Mouse (Mus musculus) kidney, adult 2 months (tissue): ENCODE results near the gene Gm5725. TPM values are rescaled to one million over a fixed set of nuclear protein-coding genes. Genes with fewer than 3 reads are reported as not detected.
"Not testable (repeated sequence)": the region's sequence is repeated elsewhere in the genome, so short reads cannot be mapped to it uniquely, and the experiment has no call there.

Source experiments
- DNase-seq: peaks from one replicate; pipeline ENCODE4 v3.0.0; 2021
- H3K27ac ChIP-seq: fragments of 200-500 bp; 2 replicates; pipeline ENCODE4 v1.5.1; 2012; ENCODE audit warnings: low read depth, low read length, control low read depth, inconsistent platforms; ENCODE audit not compliant: insufficient read depth
- H3K27me3 ChIP-seq: fragments of 200-500 bp; replicated peaks from 2 replicates; pipeline ENCODE4 v1.6.1; 2012; ENCODE audit warnings: mild to moderate bottlenecking, moderate library complexity, low read length, inconsistent platforms; ENCODE audit not compliant: control insufficient read depth, insufficient read depth
- H3K36me3 ChIP-seq: fragments of 200-500 bp; 2 replicates; pipeline ENCODE4 v1.6.1; 2012; ENCODE audit warnings: mild to moderate bottlenecking, moderate library complexity, low read length, inconsistent platforms; ENCODE audit not compliant: control insufficient read depth, insufficient read depth
- H3K4me1 ChIP-seq: fragments of 200-500 bp; 2 replicates; pipeline ENCODE4 v1.6.1; 2011; ENCODE audit warnings: low read length; ENCODE audit not compliant: control insufficient read depth, insufficient read depth
- H3K4me3 ChIP-seq: fragments of 200-500 bp; 2 replicates; pipeline ENCODE4 v1.5.1; 2011; ENCODE audit warnings: mild to moderate bottlenecking, low read depth, low read length, control low read depth; ENCODE audit not compliant: insufficient read depth
- WGBS: fragments of 180-500 bp; shearing (Covaris S2); methylation state at CpG from one replicate; pipeline ENCODE4 v1.1.7; 2018; 5-methylcytosine and 5-hydroxymethylcytosine counted together
- polyA plus RNA-seq: library from polyadenylated mRNA; depleted of rRNA; stranded (reverse); fragments of >200 nt; gene quantifications from 2 replicates; pipeline ENCODE4 v1.2.3, GENCODE M21; 2012; rRNA removed

The Gm5725 gene
- polyA plus RNA-seq, result not detected in 2 replicates

GRCm38 (mm10) chr7:21844167-21844566 lies at the start of gene Gm5725:
Gm5725 (minus strand) TSS chr7:21844267.
- H3K27ac ChIP-seq, H3K4me1 ChIP-seq, H3K27me3 ChIP-seq, H3K36me3 ChIP-seq, DNase-seq, H3K4me3 ChIP-seq: not testable (repeated sequence)
- WGBS, result no CpG with 5 or more reads among the region's 1 CpGs

- WGBS, result no CpG with 5 or more reads among the region's 1 CpGs
- not testable (repeated sequence) for H3K27me3 ChIP-seq, H3K4me1 ChIP-seq, H3K27ac ChIP-seq, H3K36me3 ChIP-seq, DNase-seq, H3K4me3 ChIP-seq
Measured at GRCm38 (mm10) chr7:21832051-21832450, 12.0 kb downstream of the Gm5725 start, which contains the start of gene Vmn1r135. Vmn1r135 (plus strand) TSS chr7:21832351.

GRCm38 (mm10) chr7:21796628-21797027 lies 47.4 kb downstream of the Gm5725 start, which contains the start of gene Gm4177:
Gm4177 (minus strand) TSS chr7:21796728.
- not testable (repeated sequence) for DNase-seq, H3K4me1 ChIP-seq, H3K27me3 ChIP-seq, H3K4me3 ChIP-seq, H3K27ac ChIP-seq, H3K36me3 ChIP-seq
- no CpG with 5 or more reads among the region's 3 CpGs for WGBS

Other genes starting within 250 kb of the Gm5725 start
- gene Vmn1r132, start 230.2 kb downstream of the Gm5725 start, polyA plus RNA-seq, result not detected in 2 replicates
- gene Gm4175, start 82.8 kb downstream of the Gm5725 start, polyA plus RNA-seq, result not detected in 2 replicates
- gene Gm4177, start 47.5 kb downstream of the Gm5725 start, polyA plus RNA-seq, result not detected in 2 replicates
- not detected in 2 replicates for gene Vmn1r135, start 11.9 kb downstream of the Gm5725 start, polyA plus RNA-seq
- gene Gm5891, start 77.0 kb upstream of the Gm5725 start, polyA plus RNA-seq, result not detected in 2 replicates
- not detected in 2 replicates for gene Vmn1r137, start 150.3 kb upstream of the Gm5725 start, polyA plus RNA-seq
- gene Vmn1r138, start 184.6 kb upstream of the Gm5725 start, polyA plus RNA-seq, result not detected in 2 replicates
- not detected in 2 replicates for gene Gm6176, start 212.0 kb upstream of the Gm5725 start, polyA plus RNA-seq
- not detected in 2 replicates for gene Vmn1r139, start 224.8 kb upstream of the Gm5725 start, polyA plus RNA-seq